Mouse (Mus musculus): Measurements from ENCODE around the gene Btn2a2.
A peak's percentile ranks its signal among the peaks of the same experiment; 100 is the strongest.

The Btn2a2 gene

DNA sequence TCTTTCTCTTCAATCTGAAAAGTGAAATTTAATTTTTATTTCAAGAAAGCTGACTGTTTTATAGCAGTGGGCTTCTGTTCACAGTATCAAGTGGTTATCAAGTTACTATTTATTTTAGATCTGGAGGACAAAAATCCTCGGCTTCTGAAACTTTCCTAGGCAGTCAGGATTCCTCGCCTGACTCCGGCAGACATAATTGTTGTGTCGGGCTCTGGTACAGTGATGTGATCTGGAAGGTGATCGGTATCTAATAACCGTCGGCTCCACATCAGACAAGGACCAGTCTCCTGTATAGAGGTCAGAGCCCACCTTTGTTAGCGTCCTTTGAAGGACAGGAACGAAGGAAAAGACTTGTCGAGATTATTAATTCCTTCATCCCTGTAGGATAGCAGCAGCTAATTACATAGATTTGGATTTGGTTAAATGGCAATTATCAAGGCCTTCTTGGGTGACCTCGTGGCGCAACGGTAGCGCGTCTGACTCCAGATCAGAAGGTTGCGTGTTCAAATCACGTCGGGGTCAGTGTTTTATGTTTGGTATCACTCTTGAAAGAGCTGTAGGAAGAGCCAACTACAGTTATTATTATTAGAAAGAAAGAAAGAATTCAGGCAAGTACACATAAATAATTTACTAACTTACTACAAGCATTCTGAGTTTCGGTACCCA, 9.1 kb upstream of the Btn2a2 start:
- peak; percentile 65 for DNase-seq (ENCODE audit: low read depth, low spot score)

- DNase-seq (ENCODE audit: low read depth, low spot score), result no peak
Measured at GRCm38 (mm10) chr13:23495526-23495925, 6.9 kb upstream of the Btn2a2 start.

DNA sequence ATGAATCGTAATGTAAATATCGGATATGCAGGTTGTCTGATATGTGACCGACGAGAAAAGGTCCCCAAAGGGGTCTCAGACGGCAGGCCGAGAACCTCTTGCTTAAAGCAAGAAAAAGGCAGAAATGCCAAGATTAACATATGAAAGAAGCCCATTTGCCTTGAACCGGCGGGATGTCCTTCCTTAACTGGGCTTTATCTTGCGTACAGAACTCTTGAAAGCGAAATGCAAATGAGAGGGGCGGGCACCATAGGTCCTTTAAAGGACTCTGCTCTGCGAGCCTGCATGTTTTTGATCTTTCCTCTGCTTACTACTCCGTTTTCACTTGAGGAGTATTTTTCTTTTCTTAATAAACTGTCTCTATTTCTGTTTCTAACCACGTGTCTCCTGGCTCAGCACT, 3.3 kb upstream of the Btn2a2 start:
- DNase-seq (ENCODE audit: low read depth, low spot score), result no peak

DNA sequence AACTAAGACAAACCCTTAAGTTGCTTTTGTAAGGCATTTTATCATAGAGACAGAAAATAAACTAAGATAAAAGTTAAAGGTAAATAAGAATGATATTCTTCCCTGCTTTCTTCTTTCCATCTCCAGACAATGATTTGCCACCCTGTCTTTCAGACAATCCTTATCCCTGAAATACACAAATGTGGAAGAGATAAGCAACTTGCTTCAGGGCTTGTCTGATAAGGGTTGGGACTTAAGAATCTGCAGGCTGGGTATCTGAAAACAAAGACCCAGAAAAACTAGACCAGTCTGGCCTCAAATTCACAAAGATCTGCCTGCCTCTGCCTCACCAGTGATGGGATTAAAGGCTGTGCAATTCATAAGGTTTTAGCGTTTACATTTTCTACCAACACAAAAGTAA, 2.6 kb upstream of the Btn2a2 start:
- no peak for DNase-seq (ENCODE audit: low read depth, low spot score)

GRCm38 (mm10) chr13:23490863-23491262, 2.2 kb upstream of the Btn2a2 start:
- no peak for DNase-seq (ENCODE audit: low read depth, low spot score)

DNA sequence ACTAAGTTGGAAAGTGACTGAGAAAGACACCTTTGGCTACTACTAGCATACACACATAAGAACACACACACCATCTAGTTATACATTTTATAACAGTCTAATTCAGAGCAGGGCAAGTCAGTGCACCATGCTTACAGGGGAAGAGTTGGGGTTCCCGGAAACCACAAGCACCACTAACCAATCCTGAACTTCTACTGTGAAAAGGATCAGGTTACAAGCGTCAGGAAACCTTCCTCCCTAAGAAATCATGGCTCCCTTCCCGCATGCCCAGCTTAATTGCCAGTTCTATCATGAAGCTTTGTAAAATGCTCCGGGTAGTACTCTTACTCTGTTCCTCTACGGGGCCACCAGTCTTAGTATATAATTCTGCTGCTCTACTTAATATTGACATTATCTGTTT, 3.4 kb downstream of the Btn2a2 start:
- DNase-seq (ENCODE audit: low read depth, low spot score), result no peak

GRCm38 (mm10) chr13:23483153-23483552, 5.5 kb downstream of the Btn2a2 start:
- DNase-seq (ENCODE audit: low read depth, low spot score), result peak; percentile 27

- DNase-seq (ENCODE audit: low read depth, low spot score), result no peak
Measured at GRCm38 (mm10) chr13:23475658-23476057, 13.0 kb downstream of the Btn2a2 start.

- peak; percentile 88 for DNase-seq (ENCODE audit: low read depth, low spot score)
Measured at GRCm38 (mm10) chr13:23466911-23467310, 21.7 kb downstream of the Btn2a2 start.

- DNase-seq (ENCODE audit: low read depth, low spot score), result no peak
Measured at GRCm38 (mm10) chr13:23466306-23466705, 22.4 kb downstream of the Btn2a2 start.

GRCm38 (mm10) chr13:23465600-23466109, 23.0 kb downstream of the Btn2a2 start, which contains the start of gene Btn1a1:
TSS of gene Btn1a1 (minus strand) at chr13:23465901.
- DNase-seq (ENCODE audit: low read depth, low spot score), result peak; percentile 88

GRCm38 (mm10) chr13:23464841-23465366, 23.8 kb downstream of the Btn2a2 start:
- peak; percentile 56 for DNase-seq (ENCODE audit: low read depth, low spot score)

GRCm38 (mm10) chr13:23464224-23464637, 24.4 kb downstream of the Btn2a2 start:
- DNase-seq (ENCODE audit: low read depth, low spot score), result peak; percentile 49

- DNase-seq (ENCODE audit: low read depth, low spot score), result peak; percentile 39
Measured at GRCm38 (mm10) chr13:23463381-23464223, 25.1 kb downstream of the Btn2a2 start.

GRCm38 (mm10) chr13:23462669-23463068, 26.0 kb downstream of the Btn2a2 start:
- DNase-seq (ENCODE audit: low read depth, low spot score), result no peak

DNA sequence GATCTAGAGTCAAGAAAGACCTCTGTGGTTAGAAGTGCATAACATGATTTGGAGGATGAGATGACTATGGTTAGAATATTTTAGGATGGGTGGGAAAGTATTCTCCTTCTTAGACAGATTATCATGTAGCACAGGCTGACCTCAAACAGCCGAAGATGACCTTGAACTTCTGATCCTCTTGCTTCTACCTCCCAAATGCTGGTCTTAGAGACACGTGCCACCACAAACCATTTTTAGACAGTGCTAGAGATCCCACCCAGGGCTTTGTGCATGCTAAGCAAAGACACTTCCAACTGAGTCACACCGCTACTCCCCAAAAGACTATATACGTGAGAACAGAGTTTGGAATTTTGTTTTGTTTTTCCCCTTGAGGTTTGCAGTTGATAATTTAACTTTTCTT, 26.6 kb downstream of the Btn2a2 start:
- DNase-seq (ENCODE audit: low read depth, low spot score), result no peak

- DNase-seq (ENCODE audit: low read depth, low spot score), result no peak
Measured at GRCm38 (mm10) chr13:23459264-23459846, 29.3 kb downstream of the Btn2a2 start.

GRCm38 (mm10) chr13:23453926-23454325, 34.7 kb downstream of the Btn2a2 start:
- DNase-seq (ENCODE audit: low read depth, low spot score), result no peak

DNA sequence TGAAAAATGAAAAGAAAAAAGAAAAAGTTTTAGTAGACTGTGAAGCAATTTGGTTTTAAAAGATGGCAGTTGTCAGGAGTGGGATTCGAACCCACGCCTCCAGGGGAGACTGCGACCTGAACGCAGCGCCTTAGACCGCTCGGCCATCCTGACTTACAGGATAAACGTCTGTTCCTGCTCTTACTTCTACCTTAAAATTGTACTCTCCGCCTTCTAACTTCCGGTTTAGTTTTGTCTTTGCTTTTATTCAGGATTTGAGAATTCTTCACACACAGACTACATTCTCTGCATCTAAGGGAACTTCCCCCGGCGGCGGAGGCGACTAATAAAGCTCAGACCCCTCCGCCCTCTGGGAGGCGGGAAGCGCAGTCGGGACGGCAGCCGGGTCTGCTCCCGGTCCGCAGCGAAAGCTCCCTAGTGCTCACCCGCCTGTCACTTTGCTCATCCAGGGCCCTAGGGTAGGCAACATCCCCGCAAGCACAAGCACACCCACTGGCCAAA, 35.2 kb downstream of the Btn2a2 start:
- DNase-seq (ENCODE audit: low read depth, low spot score), result peak; percentile 89

GRCm38 (mm10) chr13:23450398-23450797, 38.3 kb downstream of the Btn2a2 start:
- DNase-seq (ENCODE audit: low read depth, low spot score), result peak; percentile 91

GRCm38 (mm10) chr13:23449235-23450095, 39.2 kb downstream of the Btn2a2 start:
- peak; percentile 84 for DNase-seq (ENCODE audit: low read depth, low spot score)

All from A20 (cell line).